Mouse (Mus musculus) erythroblast, embryonic 14.5 days (primary cell): Measurements from ENCODE around the gene Tmem164. TPM values are rescaled to one million over a fixed set of nuclear protein-coding genes. Genes with fewer than 3 reads are reported as not detected.

Experiments
- H3K27me3 ChIP-seq: 2 replicates; pipeline ENCODE4 v1.6.1; 2012; ENCODE audit warnings: inconsistent platforms; ENCODE audit not compliant: control insufficient read depth
- H3K36me3 ChIP-seq: 2 replicates; pipeline ENCODE4 v1.6.1; 2012; ENCODE audit warnings: mild to moderate bottlenecking, inconsistent platforms; ENCODE audit not compliant: control insufficient read depth
- H3K4me1 ChIP-seq: 2 replicates; pipeline ENCODE4 v1.6.1; 2012; ENCODE audit warnings: inconsistent platforms; ENCODE audit not compliant: control insufficient read depth
- H3K4me3 ChIP-seq: replicated peaks from 2 replicates; pipeline ENCODE3; 2012; ENCODE audit warnings: moderate library complexity, mild to moderate bottlenecking, inconsistent platforms
- H3K9me3 ChIP-seq: 2 replicates; pipeline ENCODE4 v1.6.1; 2012; ENCODE audit warnings: low read length, inconsistent platforms, mixed read lengths; ENCODE audit not compliant: control insufficient read depth
- GATA1 ChIP-seq: IDR thresholded peaks from 2 replicates; pipeline ENCODE4 v1.6.1; 2012; ENCODE audit warnings: low read length, inconsistent platforms, mixed read lengths
- TAL1 ChIP-seq: IDR thresholded peaks from 3 replicates; pipeline ENCODE4 v1.6.1; 2012; ENCODE audit warnings: low read length, inconsistent platforms, mixed read lengths
- polyA plus RNA-seq: library from polyadenylated mRNA; stranded (reverse); fragments of >175 nt; gene quantifications from 2 replicates; pipeline ENCODE4 v1.2.3, GENCODE M21; 2012

The Tmem164 gene
- polyA plus RNA-seq, 1 experiment, result 0.96 TPM

- H3K4me3 ChIP-seq, result no peak overlapping the region
- peaks cover 8% of the 10 kb centered on the region for H3K4me1 ChIP-seq
- H3K9me3 ChIP-seq, result no peaks in the 10 kb centered on the region
- H3K36me3 ChIP-seq, result peaks cover 32% of the 10 kb centered on the region
- no peak for TF ChIP-seq GATA1
- no peak for TF ChIP-seq TAL1
- H3K27me3 ChIP-seq, result no peaks in the 10 kb centered on the region
These were observed 148.1 kb downstream of the Tmem164 start for GRCm38 (mm10) chrX:142829267-142829666.

DNA sequence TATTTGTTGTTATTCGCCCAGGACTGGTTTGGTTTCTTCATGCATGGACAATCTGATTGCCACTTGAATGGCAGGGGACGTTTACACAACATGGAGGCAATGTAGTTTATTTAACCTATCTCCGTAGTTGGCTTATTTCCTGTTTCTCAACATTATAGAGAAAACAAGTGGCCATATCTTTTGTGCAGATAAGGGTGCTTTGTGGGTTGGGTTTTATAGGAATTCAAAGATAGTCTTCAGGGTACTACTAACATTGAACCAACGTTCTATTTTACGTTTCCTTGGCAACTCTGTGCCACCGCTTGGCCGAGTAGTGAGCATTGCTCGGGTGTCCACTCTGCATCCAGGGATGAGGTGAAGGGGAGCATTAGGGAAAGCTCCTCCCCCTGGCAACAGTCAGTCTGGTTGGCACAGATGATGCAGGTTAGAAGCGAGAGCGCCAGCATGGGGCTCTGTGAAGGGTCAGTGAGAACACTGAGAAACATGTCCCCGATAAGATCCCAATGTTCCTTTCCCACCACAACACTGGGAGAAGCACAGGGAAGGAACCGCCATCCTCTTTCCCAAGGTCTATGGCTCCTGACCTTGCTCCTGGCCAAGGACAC is 148.8 kb downstream of the Tmem164 start:
- TF ChIP-seq GATA1, result no peak
- no peak for TF ChIP-seq TAL1
- no peaks in the 10 kb centered on the region for H3K9me3 ChIP-seq
- H3K27me3 ChIP-seq, result no peaks in the 10 kb centered on the region
- peaks cover 39% of the 10 kb centered on the region for H3K36me3 ChIP-seq
- H3K4me3 ChIP-seq, result no peak overlapping the region
- peaks cover 8% of the 10 kb centered on the region for H3K4me1 ChIP-seq

- H3K27me3 ChIP-seq, result no peaks in the 10 kb centered on the region
- peaks cover 8% of the 10 kb centered on the region for H3K4me1 ChIP-seq
- TF ChIP-seq GATA1, result no peak
- no peak for TF ChIP-seq TAL1
- H3K4me3 ChIP-seq, result no peak overlapping the region
- peaks cover 45% of the 10 kb centered on the region for H3K36me3 ChIP-seq
- no peaks in the 10 kb centered on the region for H3K9me3 ChIP-seq
These were observed 149.4 kb downstream of the Tmem164 start for GRCm38 (mm10) chrX:142830572-142830971.

DNA sequence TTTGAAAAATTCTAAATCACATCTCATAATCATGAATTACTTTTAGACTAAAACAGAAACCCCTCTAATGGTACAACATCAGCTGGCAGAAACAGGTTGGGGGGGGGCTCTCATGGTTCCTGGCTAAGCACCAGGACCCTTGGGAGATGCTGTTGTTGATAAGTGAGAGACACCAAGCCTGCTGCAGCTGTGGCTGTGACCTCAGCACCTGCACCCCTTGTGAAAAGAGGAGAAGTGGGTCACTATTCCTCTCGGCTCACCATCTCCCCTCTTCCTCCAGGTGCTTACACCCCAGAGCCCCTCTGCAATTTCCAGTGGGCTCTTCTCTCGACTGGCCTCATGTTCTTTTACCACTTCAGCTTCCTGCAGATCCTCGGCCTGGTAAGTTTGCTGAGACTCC is 151.0 kb downstream of the Tmem164 start:
- Histone ChIP-seq H3K27me3 (no peaks in the 10 kb centered on the region; the same call in 1 of the 2 replicates), H3K4me3 (no peak overlapping the region), H3K9me3 (no peaks in the 10 kb centered on the region), H3K36me3 (peaks cover 59% of the 10 kb centered on the region), H3K4me1 (peaks cover 8% of the 10 kb centered on the region)
- TF ChIP-seq TAL1 (no peak), GATA1 (no peak)

DNA sequence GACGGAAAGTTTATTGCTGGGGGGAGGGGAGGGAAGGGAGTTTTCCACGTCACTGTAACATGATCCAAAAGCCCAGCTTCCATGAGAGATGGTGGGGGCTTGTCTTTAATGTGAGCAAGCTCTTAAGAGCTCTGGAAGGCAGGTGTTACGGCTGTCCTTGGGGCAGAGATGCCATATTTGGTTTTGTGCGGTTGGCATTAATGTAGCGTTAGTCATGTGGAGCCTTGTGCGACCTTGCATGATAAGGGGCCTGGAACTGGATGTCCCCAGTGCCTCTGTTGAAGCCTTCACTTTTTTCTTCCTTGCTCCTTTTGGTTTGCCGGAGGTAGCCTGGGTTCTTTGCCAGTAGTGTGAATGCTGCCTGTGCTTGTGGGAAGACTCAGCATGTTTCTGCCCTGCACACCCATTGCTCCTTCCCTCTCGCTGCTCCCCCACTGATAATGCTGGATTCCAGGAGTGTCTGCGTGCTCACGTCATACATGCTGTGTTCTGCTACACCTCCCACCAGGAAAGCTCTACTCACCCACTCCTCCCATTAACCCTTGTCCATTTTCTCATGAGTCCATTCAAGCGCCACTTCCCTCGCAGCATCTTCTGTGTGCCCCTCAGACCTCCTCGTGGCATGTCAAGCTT is 152.1 kb downstream of the Tmem164 start:
- no peaks in the 10 kb centered on the region for H3K9me3 ChIP-seq
- H3K4me1 ChIP-seq, result peaks cover 8% of the 10 kb centered on the region
- H3K36me3 ChIP-seq, result peaks cover 62% of the 10 kb centered on the region
- TF ChIP-seq TAL1 (no peak), GATA1 (no peak)
- H3K27me3 ChIP-seq, result no peaks in the 10 kb centered on the region; the same call in 1 of the 2 replicates
- no peak overlapping the region for H3K4me3 ChIP-seq

DNA sequence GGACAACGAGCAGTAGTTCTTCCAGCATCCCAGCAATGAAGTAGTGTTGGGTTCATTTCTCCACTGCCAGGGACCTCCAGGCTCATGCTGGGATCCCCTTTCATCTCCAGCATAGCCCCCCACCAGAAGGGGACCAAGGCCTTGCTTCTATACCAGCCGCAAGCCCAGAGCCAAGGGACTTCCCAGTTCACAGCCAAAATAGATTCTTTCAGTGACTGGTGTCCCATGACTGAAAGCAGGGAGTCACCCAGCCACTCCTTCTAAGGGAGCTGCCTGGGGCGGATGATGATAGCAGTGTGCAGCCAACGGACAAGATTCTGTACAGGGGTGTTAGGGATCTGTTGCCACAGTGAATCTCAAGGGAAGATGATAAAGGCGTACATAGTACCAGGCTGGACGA is 153.6 kb downstream of the Tmem164 start:
- no peak for TF ChIP-seq GATA1
- TF ChIP-seq TAL1, result no peak
- H3K9me3 ChIP-seq, result no peaks in the 10 kb centered on the region
- no peak overlapping the region for H3K4me3 ChIP-seq
- peaks cover 8% of the 10 kb centered on the region for H3K4me1 ChIP-seq
- H3K27me3 ChIP-seq, result no peaks in the 10 kb centered on the region; the same call in 1 of the 2 replicates
- H3K36me3 ChIP-seq, result peaks cover 69% of the 10 kb centered on the region

DNA sequence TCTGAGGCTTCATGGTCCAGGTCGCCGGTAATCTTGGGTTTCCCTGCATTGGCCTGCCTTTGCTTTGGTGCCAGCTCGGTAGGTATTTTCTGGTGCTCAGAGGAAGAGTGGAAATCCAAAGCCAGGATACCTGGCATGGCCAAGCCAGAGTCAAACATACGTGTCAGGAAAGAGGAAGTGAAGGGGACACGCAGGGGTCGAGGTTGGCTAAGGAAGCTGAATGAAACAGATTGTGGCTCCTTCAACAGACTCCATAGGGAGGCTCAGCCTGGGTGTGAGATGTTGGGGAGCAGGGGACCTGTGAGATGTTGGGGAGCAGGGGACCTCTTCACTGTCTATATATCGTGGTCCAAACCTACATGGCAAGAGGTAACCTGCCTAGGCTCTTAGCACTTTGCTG is 155.2 kb downstream of the Tmem164 start:
- Histone ChIP-seq H3K36me3 (peaks cover 68% of the 10 kb centered on the region), H3K9me3 (no peaks in the 10 kb centered on the region), H3K27me3 (no peaks in the 10 kb centered on the region; the same call in 1 of the 2 replicates), H3K4me1 (no peaks in the 10 kb centered on the region), H3K4me3 (no peak overlapping the region)
- no peak for TF ChIP-seq TAL1
- no peak for TF ChIP-seq GATA1

DNA sequence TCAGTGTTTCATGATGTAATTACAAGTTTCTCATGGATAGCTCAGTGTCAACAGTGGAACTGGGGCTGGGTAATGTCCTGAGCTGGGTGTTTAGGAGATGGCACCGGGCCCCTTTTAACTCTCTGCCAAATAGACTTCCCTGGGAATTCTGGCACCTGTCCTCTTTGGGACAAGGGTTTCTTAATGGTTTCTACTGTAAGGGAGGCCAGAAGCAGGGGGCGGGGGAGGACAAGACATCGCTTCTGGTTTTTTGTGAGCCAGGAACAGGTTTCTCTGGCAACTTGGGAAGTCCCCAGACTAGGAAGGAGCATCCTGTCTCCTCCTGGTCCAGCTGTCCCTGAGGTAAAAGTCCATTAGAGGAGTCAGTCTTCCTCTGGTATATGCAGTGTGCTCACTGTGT is 156.1 kb downstream of the Tmem164 start:
- no peaks in the 10 kb centered on the region for H3K4me1 ChIP-seq
- no peaks in the 10 kb centered on the region; the same call in 1 of the 2 replicates for H3K27me3 ChIP-seq
- H3K4me3 ChIP-seq, result no peak overlapping the region
- TF ChIP-seq TAL1, result no peak
- TF ChIP-seq GATA1, result no peak
- H3K9me3 ChIP-seq, result no peaks in the 10 kb centered on the region
- H3K36me3 ChIP-seq, result peaks cover 74% of the 10 kb centered on the region

DNA sequence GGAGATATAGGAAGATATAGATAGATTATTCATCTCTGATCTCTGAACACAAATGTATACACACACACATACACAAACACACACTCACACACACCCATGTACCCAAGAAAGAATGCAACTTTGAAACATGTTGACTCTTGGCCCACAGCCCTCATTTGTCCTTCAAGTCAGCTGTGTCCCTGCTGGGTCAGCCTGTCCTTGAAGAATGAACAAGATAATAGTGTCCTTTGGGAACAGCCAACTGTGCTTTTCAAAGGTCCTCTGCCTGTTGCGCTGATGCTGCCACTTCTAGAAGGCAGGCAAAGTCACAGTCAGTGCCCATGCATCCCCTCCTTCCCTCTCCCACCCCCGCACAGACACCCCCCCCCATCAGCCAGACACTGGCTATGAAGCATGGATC is 157.6 kb downstream of the Tmem164 start:
- no peak for TF ChIP-seq GATA1
- TF ChIP-seq TAL1, result no peak
- Histone ChIP-seq H3K36me3 (peaks cover 65% of the 10 kb centered on the region), H3K27me3 (no peaks in the 10 kb centered on the region; the same call in 1 of the 2 replicates), H3K4me1 (no peaks in the 10 kb centered on the region), H3K4me3 (no peak overlapping the region), H3K9me3 (no peaks in the 10 kb centered on the region)
